Mouse (Mus musculus): ENCODE measurements around the gene Gart.

Gart gene

GRCm38 (mm10) chr16:91605156-91605555, 41.6 kb downstream of the Gart start:
- peak; percentile 49 for DNase-seq

- DNase-seq, result no peak
Observed at GRCm38 (mm10) chr16:91601693-91602092, 45.1 kb downstream of the Gart start.

- no peak for DNase-seq
Observed at GRCm38 (mm10) chr16:91601081-91601480, 45.7 kb downstream of the Gart start.

GRCm38 (mm10) chr16:91599242-91599641, 47.5 kb downstream of the Gart start:
- no peak for DNase-seq

GRCm38 (mm10) chr16:91597672-91598010, 49.1 kb downstream of the Gart start, which contains the start of gene Tmem50b:
Gene Tmem50b (minus strand): TSS chr16:91597800.
- DNase-seq, result peak; percentile 99

- DNase-seq, result no peak
Observed at GRCm38 (mm10) chr16:91596779-91597671, 49.7 kb downstream of the Gart start.

- DNase-seq, result no peak
Observed at GRCm38 (mm10) chr16:91596397-91596778, 50.4 kb downstream of the Gart start.

GRCm38 (mm10) chr16:91595076-91595475, 51.7 kb downstream of the Gart start:
- peak; percentile 39 for DNase-seq

- DNase-seq, result no peak
Observed at GRCm38 (mm10) chr16:91593262-91593661, 53.5 kb downstream of the Gart start.

- no peak for DNase-seq
Observed at GRCm38 (mm10) chr16:91592162-91592561, 54.6 kb downstream of the Gart start.

- DNase-seq, result no peak
Observed at GRCm38 (mm10) chr16:91588703-91589102, 58.0 kb downstream of the Gart start.

GRCm38 (mm10) chr16:91587730-91588453, 58.9 kb downstream of the Gart start:
- DNase-seq, result no peak

GRCm38 (mm10) chr16:91586244-91586643, 60.5 kb downstream of the Gart start:
- DNase-seq, result no peak

- peak; percentile 38 for DNase-seq
Observed at GRCm38 (mm10) chr16:91585617-91586016, 61.1 kb downstream of the Gart start.

- DNase-seq, result peak; percentile 67
Observed at GRCm38 (mm10) chr16:91582307-91582706, 64.4 kb downstream of the Gart start.

GRCm38 (mm10) chr16:91578980-91579720, 67.6 kb downstream of the Gart start:
- DNase-seq, result no peak

- peak; percentile 33 for DNase-seq
Observed at GRCm38 (mm10) chr16:91575151-91575550, 71.6 kb downstream of the Gart start.
